Mouse (Mus musculus): ENCODE data around the gene Paox. TPM values are rescaled to one million over a fixed set of nuclear protein-coding genes. Genes with fewer than 3 reads are reported as not detected.

Paox gene
- total RNA-seq, 2 experiments from 2014 or later: 6.2 to 7.1 TPM

GRCm38 (mm10) chr7:140169386-140169785, 53.8 kb downstream of the Paox start:
- no peak for DNase-seq (ENCODE audit: low spot score in 2 of 2)

DNA sequence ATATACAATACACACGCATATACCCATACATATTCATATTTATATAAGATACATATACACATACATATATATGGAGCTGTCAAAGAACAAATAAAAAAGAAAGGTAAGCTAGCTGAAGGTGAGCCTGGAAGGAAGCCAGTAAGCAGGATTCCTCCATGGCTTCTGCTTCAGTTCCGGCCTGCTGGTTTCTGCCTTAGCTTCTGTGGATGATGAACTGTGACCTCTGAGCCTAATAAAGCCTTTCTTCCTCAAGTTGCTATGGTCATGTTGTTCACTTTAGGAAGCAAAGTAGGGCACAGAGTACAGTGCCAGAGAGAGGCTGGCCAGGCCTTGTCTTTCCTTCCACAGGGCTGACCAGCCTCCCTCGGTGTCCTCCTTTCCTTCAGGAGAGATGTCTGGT, 55.3 kb downstream of the Paox start:
- DNase-seq (ENCODE audit: low spot score in 2 of 2): no peak

DNA sequence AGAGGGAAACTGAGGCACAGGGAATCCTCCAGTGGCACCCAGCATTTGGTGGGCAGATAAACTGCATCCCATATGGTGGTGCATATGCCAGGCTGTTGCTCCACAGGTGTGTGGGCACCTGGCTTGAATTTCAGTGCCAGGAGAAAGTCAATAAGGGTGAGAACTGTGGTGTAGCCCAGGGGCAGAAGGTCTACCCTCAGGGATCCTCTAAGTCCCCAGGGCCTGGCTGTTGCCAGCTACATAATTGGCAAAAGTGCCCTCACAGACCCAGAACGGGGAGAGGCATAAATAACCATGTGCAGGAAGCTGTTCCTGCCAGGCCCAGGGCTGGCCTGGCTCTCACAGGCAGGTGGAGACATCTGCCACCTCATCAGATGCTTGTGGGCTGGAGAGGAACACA, 57.3 kb downstream of the Paox start, which contains the start of gene Olfr523:
TSS of gene Olfr523 (plus strand) at position 282 of the 400 bp plus-strand sequence.
- no peak for DNase-seq (ENCODE audit: low spot score in 2 of 2)

DNA sequence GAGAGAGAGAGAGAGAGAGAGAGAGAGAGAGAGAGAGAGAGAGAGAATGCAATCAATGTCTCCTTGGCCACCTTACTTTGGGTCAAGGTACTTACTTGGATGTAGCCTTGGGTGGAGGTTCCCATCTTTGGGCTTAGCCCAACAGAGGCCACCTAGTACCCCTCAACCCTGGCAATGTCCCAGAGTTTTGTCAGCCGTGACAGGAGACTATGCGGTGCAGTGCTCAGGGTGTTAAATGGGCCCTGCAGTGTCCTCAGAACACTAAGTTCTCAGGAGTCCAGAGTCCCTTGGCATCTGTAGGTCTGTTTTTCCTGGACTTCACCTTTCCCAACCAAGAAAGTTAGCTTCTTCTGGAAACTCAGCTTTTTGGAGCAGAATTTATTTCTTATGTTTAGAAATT, 63.6 kb downstream of the Paox start:
- DNase-seq (ENCODE audit: low spot score in 2 of 2): no peak

GRCm38 (mm10) chr7:140180692-140181091, 65.1 kb downstream of the Paox start:
- no peak for DNase-seq (ENCODE audit: low spot score in 2 of 2)

- DNase-seq (ENCODE audit: low spot score in 2 of 2): no peak
Observed at GRCm38 (mm10) chr7:140184206-140184605, 68.6 kb downstream of the Paox start.

Other genes with a start within 250 kb of the Paox start
- gene Kndc1, start 221.1 kb upstream of the Paox start, total RNA-seq (2021): 10 to 100 TPM; 49.1 to 56.1 TPM
- not detected for gene Utf1, start 172.0 kb upstream of the Paox start, total RNA-seq (2021)
- 1 to 10 TPM in 1 of 2 experiments, under 1 TPM in 1; 0.87 to 1.0 TPM for gene 6430531B16Rik, start 137.0 kb upstream of the Paox start, total RNA-seq (2021)
- gene Adam8, start 123.2 kb upstream of the Paox start, total RNA-seq (2021): 1 to 10 TPM; 1.3 to 2.4 TPM
- 10 to 100 TPM; 22.3 to 24.9 TPM for gene Zfp511, start 79.4 kb upstream of the Paox start, total RNA-seq (2021)
- 10 to 100 TPM; 40.8 TPM for gene Tubgcp2, start 79.1 kb upstream of the Paox start, total RNA-seq (2021)
- under 1 TPM; 0.16 to 0.20 TPM for gene Msx3, start 66.7 kb upstream of the Paox start, total RNA-seq (2021)
- 100 to 1,000 TPM; 247 to 252 TPM for gene Caly, start 33.3 kb upstream of the Paox start, total RNA-seq (2021)
- gene Prap1, start 22.4 kb upstream of the Paox start, total RNA-seq (2021): not detected
- 10 to 100 TPM; 26.8 to 27.1 TPM for gene Fuom, start 13.4 kb upstream of the Paox start, total RNA-seq (2021)
- gene Echs1, start 677 bp downstream of the Paox start, total RNA-seq (2021): 10 to 100 TPM; 63.4 to 67.1 TPM
- gene Mtg1, start 21.8 kb downstream of the Paox start, total RNA-seq (2021): 10 to 100 TPM; 27.0 to 30.2 TPM
- 100 to 1,000 TPM; 145 to 155 TPM for gene Sprn, start 39.1 kb downstream of the Paox start, total RNA-seq (2021)
- gene Olfr522, start 49.0 kb downstream of the Paox start, total RNA-seq (2021): not detected
- gene Olfr523, start 57.4 kb downstream of the Paox start, total RNA-seq (2021): not detected
- gene Olfr524, start 90.2 kb downstream of the Paox start, total RNA-seq (2021): not detected
- under 1 TPM; 0.64 to 0.78 TPM for gene Cd163l1, start 102.5 kb downstream of the Paox start, total RNA-seq (2021)
- gene 5830411N06Rik, start 131.5 kb downstream of the Paox start, total RNA-seq (2021): under 1 TPM; 0.18 to 0.20 TPM
- gene Olfr525, start 205.1 kb downstream of the Paox start, total RNA-seq (2021): not detected
- gene Olfr527, start 218.2 kb downstream of the Paox start, total RNA-seq (2021): not detected
- gene Olfr60, start 245.9 kb downstream of the Paox start, total RNA-seq (2021): not detected

Measured in layer of hippocampus, postnatal 10 days (tissue).